Mouse (Mus musculus) thymus, postnatal 25 days (tissue): ENCODE measurements around the gene C2cd5.
"Not testable (repeated sequence)": the region's sequence is repeated elsewhere in the genome, so short reads cannot be mapped to it uniquely, and the experiment has no call there.

Source experiments
- DNase-seq: peaks from one replicate; pipeline ENCODE4 v3.0.0; 2022

Gene C2cd5

DNA sequence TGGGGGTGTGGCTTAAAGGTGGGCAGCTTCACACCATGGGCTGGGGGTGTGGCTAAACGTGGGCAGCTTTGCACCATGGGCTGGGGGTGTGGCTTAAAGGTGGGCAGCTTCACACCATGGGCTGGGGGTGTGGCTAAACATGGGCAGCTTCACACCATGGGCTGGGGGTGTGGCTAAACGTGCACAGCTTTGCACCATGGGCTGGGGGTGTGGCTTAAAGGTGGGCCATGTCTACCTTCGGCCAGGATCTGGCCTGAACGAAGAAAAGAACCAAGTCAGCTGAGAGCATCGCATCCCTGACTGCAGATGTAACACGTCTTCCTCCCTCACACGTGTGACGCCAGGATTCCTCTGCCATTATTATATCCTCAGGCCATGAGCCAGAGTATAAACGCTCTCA is 94.7 kb downstream of the C2cd5 start:
- not testable (repeated sequence) for DNase-seq

DNA sequence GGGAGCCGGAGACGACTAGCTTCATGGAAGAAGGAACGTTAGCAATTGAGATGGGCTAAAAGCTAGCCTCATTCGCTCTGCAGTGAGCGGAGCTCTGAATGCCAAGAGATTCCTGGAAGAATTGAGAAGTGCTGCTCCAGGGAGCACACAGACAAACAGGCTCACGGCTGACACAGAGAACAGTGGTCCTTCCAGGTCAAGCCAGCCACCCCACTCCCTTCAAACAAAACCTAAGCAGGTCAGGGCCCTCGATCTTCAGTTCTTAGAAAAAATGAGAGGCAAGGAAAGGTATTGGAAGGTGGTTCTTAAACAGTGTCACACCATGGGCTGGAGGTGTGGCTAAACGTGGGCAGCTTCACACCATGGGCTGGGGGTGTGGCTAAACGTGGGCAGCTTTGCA is 95.1 kb downstream of the C2cd5 start:
- no peak for DNase-seq

DNA sequence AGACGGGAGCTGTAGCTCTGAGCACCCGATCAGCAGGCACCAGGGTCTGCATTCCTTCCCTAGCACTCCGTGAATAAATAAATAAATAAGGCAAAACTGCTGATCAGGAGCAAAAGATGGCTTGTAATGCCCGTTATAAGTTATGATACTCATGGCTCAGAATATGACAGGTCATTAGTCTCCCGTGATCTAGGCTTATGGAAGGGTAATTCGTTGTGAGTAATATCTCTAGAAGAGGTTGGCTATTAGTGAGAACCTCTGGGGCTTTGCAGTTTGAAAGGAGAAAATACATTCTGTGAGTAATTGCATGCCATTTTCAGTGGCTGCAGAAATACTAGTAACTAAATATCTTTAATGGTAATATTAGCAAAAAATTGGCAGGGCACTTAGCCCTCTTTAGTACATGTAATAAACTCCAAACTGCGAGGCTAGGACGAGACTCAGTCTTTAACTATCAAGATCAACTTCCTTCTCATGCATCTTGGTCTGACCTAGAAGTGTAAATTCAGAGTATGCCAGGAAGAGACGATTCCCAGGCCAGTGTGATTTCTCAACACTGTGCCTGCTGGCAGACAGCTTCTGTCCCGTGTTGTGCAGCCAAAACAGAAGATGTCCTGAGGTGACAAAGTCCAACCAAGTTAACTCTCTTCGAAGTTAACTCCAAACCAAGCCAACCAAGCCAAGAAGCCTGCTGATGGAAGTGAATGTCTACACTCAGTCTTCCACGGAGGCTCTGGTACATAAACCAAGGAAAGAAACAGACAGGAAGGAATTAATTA is 101.5 kb downstream of the C2cd5 start:
- no peak for DNase-seq

GRCm38 (mm10) chr6:142996887-142997286 is 103.1 kb downstream of the C2cd5 start:
- no peak for DNase-seq

GRCm38 (mm10) chr6:142995567-142995966 is 104.4 kb downstream of the C2cd5 start:
- no peak for DNase-seq

DNA sequence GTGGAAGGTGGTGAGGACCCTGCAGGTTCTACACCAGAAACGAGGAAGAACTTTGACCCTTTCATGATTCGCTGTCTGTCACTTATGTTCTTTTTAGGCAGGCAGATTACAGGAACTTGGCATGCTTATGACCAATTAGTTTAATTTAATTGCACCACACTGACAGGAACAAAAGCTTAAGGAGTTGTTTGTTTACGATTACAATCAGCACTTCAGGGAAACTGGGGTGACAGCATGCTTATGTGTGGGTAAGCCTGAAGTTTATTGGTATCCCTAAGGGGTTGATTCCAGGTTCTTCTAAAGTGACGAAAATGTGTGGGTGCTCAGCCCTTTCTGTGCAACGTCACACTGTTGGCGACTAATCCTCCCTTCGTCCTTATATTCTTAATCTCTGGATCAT is 105.1 kb downstream of the C2cd5 start:
- no peak for DNase-seq

GRCm38 (mm10) chr6:142993705-142994698 is 105.9 kb downstream of the C2cd5 start:
- DNase-seq = peak; percentile 41

- DNase-seq = no peak
Observed at GRCm38 (mm10) chr6:142992971-142993370, 107.0 kb downstream of the C2cd5 start.

GRCm38 (mm10) chr6:142992099-142992498 is 107.8 kb downstream of the C2cd5 start:
- DNase-seq = no peak

DNA sequence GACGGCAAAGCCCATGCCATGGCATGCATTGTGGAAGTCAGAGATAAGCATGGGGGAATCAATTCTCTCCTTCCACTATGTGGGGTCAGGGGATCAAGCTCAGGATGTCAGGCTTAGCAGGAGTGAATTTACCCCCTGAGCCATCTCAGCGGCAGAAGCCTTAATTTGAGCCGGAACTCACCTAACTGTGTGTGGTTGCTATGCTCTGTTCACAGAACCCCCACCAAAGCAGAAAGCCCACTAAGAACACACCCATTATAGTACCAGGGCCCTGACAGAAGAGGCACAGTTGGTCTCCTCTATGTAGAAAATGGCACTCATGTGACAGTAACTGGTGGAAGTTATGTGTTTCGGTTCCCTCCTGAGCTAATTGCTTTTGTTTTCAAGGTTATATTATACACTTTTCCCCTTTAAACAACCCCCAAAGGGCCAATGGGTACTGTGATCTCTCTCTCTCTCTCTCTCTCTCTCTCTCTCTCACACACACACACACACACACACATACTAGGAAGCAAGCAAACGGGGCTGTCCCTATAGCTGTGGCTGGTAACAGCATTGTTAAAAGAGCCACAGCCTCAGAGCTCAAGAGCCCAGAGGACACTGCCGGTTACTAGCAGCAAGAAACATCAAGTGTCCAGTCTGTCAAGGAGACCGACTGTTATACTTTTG is 108.4 kb downstream of the C2cd5 start:
- no peak for DNase-seq

- DNase-seq = no peak
Observed at GRCm38 (mm10) chr6:142990516-142990915, 109.4 kb downstream of the C2cd5 start.

DNA sequence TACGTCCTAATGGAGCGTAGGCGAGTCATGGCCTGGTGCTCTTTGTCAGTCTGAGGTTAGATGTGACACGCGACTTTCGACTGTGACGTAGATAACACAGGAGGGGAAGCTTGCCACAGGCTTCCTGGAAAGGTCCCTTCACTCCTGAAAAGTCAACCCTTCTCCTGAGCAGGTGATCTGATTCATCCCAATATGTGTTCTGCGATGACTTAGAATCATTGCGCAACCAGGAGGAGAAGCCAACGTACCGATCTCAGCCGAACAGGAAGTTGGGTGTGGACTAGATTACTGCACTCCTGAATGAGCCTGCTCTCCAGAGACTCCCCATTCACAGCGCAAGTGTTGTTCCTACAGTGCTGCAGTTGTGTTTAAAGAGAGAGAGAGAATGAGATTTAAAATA is 110.4 kb downstream of the C2cd5 start:
- DNase-seq = no peak

- peak; percentile 83 for DNase-seq
Observed at GRCm38 (mm10) chr6:142988753-142989152, 111.2 kb downstream of the C2cd5 start.

- DNase-seq = no peak
Observed at GRCm38 (mm10) chr6:142988231-142988630, 111.7 kb downstream of the C2cd5 start.

GRCm38 (mm10) chr6:142987616-142988015 is 112.3 kb downstream of the C2cd5 start:
- no peak for DNase-seq

DNA sequence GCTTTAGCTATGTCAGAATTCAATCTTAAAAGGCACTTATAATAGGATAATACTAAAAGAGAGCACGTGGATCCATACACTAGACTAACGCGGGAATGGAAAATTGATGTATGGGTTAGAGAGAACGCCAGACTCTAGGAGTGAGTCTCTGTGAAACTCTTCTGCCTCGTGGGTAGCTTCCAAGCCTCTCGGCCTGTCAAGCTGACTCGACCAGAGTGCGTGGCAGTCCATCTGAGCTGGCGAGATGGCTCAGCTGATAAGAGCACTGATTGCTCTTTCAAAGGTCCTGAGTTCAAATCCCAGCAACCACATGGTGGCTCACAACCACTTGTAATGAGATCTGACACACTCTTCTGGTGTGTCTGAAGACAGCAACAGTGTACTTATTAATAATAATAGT is 113.2 kb downstream of the C2cd5 start:
- not testable (repeated sequence) for DNase-seq

DNA sequence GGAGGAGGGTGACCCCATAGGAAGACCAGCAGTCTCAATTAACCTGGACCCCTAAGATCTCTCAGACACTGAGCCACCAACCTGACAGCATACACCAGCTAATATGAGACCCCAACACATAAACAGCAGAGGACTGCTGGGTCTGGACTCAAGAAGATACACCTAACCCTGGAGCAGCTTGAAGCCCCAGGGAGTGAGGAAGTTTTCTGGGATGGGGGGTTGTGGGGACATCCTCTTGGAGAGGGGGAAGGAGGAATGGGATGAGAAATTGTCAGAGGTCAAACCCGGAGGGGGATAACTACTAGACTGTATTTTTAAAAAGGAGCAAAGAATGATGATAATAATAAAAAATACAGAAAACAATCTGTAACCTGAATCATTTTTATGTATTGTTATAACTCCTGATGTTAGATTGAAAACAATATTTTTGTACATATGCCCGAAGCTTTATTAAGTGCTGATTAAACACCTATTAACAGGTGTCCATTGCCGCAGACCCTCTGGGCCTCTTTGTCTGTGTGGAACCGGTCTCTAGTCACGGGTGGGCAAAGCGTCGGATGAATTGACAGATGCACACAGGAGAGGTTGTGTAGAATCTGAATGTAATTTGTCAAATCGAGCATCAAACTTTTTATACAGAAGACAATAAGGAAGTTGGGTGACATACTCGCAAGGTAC is 114.2 kb downstream of the C2cd5 start:
- not testable (repeated sequence) for DNase-seq

- no peak for DNase-seq
Observed at GRCm38 (mm10) chr6:142979665-142980660, 120.0 kb downstream of the C2cd5 start.

- no peak for DNase-seq
Observed at GRCm38 (mm10) chr6:142977221-142977620, 122.7 kb downstream of the C2cd5 start.

- no peak for DNase-seq
Observed at GRCm38 (mm10) chr6:142973289-142973688, 126.7 kb downstream of the C2cd5 start.

DNA sequence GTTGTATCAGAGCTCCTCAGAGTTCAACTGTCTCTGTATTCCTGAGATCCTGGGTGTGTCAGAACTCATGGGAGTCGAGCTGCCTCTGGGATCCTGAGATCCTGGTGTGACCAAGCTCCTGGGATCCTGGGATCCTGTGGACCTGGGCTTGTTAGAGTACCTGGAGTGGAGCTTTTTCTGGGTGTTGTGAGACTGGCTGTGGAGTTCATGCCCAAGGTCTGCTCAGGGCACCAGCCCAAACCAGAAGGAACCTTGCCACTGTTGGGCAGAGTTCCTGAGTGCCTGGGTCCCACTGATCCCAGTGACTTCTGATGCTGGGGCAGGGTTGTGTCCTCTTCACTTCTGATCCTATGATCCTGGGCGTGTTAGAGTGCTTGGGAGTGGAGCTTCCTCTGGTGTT is 127.7 kb downstream of the C2cd5 start:
- DNase-seq = no peak
